9 mouse cellular contexts compared by ENCODE assay signal in the genomic region with DNA sequence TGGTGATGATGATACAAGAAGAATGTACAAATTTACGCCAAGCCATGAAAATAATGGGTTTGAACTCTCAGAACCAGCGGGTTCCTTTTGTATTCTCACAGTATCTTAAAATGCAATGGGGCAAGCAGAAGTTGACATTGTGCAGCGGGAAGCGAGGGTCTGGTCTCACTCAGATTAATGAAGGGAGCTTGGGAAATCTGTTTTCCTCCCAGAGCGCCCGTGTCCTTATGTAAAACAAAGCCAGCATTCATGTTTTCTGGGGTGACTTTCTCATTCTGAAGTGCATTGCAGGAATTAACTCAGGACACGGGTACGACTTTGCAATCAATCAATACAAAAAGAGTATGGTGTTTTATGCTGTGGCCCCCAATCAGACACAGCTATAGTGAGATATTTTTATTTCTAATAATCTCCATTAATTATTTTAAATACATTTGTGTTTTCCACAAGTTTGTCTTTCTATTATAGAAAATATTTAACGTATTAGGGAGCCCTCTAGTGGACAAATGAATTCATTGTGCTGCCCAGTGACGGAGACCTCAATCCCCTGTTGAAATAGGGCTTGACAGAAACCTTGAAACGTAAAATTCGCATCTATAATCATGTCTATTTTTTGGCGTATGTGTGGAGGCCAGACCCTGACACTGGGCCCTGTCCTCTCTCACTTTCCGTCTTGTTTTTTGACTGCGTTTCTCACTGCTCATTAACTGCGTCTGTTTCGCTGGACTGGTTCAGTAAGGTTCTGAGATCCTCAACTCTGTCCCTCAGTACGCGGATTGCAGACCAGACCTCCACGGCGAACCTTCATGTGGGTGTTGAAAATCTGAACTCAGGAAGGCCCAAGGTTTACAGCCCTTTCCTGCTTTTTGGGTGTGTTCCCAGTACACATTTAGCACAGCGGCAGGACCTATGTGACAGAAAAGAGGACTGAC. TPM values are rescaled to one million over a fixed set of nuclear protein-coding genes. Genes with fewer than 3 reads are reported as not detected.
DNase-seq lines count a peak whose midpoint lies in the region; ATAC-seq and TF ChIP-seq lines count a peak whose summit lies in the region.
"Had no signal": no experiment of that assay in that cellular context is flagged by ENCODE, and none has a peak within 500 bp of the region (broad histone marks: within the 10 kb centered on the region; RNA-seq: fewer than 3 reads in every experiment).

No protein-coding gene starts in this region.

- no peak overlapping the region for H3K4me3 ChIP-seq in hindbrain, embryonic 11.5 days (ENCODE audit: low read depth, low read length)
- H3K4me3 ChIP-seq in limb, embryonic 14.5 days (replicated peaks; ENCODE audit: low read length), result no peak overlapping the region

- H3K27me3 ChIP-seq in hindbrain, embryonic 11.5 days (ENCODE audit: control insufficient read depth, insufficient read depth, low read length), result no peaks in the 10 kb centered on the region
- no peaks in the 10 kb centered on the region for H3K27me3 ChIP-seq in limb, embryonic 14.5 days (ENCODE audit: control insufficient read depth, insufficient read depth, low read length)

- no peaks in the 10 kb centered on the region for H3K36me3 ChIP-seq in hindbrain, embryonic 11.5 days (ENCODE audit: control insufficient read depth, insufficient read depth, low read length)
- no peaks in the 10 kb centered on the region for H3K36me3 ChIP-seq in limb, embryonic 14.5 days (ENCODE audit: control insufficient read depth, insufficient read depth, low read length)
- H3K36me3 ChIP-seq: G1E had no signal

- H3K4me2 ChIP-seq in hindbrain, embryonic 11.5 days (replicated peaks; ENCODE audit: low read depth, low read length), result no peak overlapping the region
- peak overlapping the region; percentile 29 for H3K4me2 ChIP-seq in limb, embryonic 14.5 days (replicated peaks; ENCODE audit: low read depth, low read length, severe bottlenecking)

- DNase-seq in cerebellum, postnatal 10 days, result peak; percentile 26 to 66
- no peak for DNase-seq in cerebellum, adult 18-20 months
- peak; percentile 13 to 17 for DNase-seq in right cerebral cortex, adult 2 months (ENCODE audit: low spot score in 2 of 2)
- DNase-seq in right cerebral cortex, postnatal 14 days, result no peak
- peak; percentile 49 for DNase-seq in hindbrain, embryonic 11.5 days (ENCODE audit: low spot score)
- DNase-seq in limb, embryonic 14.5 days (ENCODE audit: low spot score), result peak; percentile 77
- peak; percentile 27 for DNase-seq in retina, postnatal 7 days (ENCODE audit: low read depth, low spot score)
- no peak for DNase-seq in adrenal gland, postnatal 4 days (ENCODE audit: low spot score in 2 of 2)

- no peak overlapping the region for H3K9ac ChIP-seq in hindbrain, embryonic 11.5 days (ENCODE audit: low read depth, low read length)
- H3K9ac ChIP-seq in limb, embryonic 14.5 days (ENCODE audit: low read depth, low read length, severe bottlenecking), result no peak overlapping the region

- no peaks in the 10 kb centered on the region for H3K9me3 ChIP-seq in hindbrain, embryonic 11.5 days (ENCODE audit: control insufficient read depth, low read length)
- no peaks in the 10 kb centered on the region for H3K9me3 ChIP-seq in limb, embryonic 14.5 days (ENCODE audit: control insufficient read depth, low read length)

- ATAC-seq in hindbrain, embryonic 11.5 days (ENCODE audit: low FRiP score), result no peak
- peak; percentile 36; the same call in 1 of the 2 replicates for ATAC-seq in limb, embryonic 14.5 days (ENCODE audit: low FRiP score, low read depth)

- H3K27ac ChIP-seq in hindbrain, embryonic 11.5 days (ENCODE audit: low read depth, low read length), result no peak overlapping the region
- no peak overlapping the region for H3K27ac ChIP-seq in limb, embryonic 14.5 days (replicated peaks; ENCODE audit: low read depth, low read length)

- TF ChIP-seq POLR2A in limb, embryonic 14.5 days (IDR thresholded peaks at IDR 0.05; ENCODE audit: borderline replicate concordance, extremely low read depth, insufficient read depth, insufficient read length), result no peak

- 50% methylated on average over 22 of the region's 22 CpGs for WGBS in hindbrain, embryonic 11.5 days
- WGBS in limb, embryonic 14.5 days, result 34% methylated on average over 22 of the region's 22 CpGs

- no peaks in the 10 kb centered on the region for H3K4me1 ChIP-seq in hindbrain, embryonic 11.5 days (replicated peaks; ENCODE audit: control insufficient read depth, insufficient read depth, low read length)
- H3K4me1 ChIP-seq in limb, embryonic 14.5 days (ENCODE audit: control insufficient read depth, insufficient read depth, low read length), result 0 out of 2 replicates have a peak, but pooled peaks cover 4% of the 10 kb centered on the region

RNA-seq across cellular contexts. Expression of gene Pnlip, which starts 24.6 kb away (rescaled TPM):
- polyA plus RNA-seq in hindbrain, embryonic 11.5 days (2014; fragmentation: Nextera tagmentation; extraction: Ambion mirVana), result 0.11 TPM in 1 of 2 replicates, not detected in the other
- 0.14 TPM in 1 of 2 replicates, not detected in the other for polyA plus RNA-seq in limb, embryonic 14.5 days (2012; rRNA removed)
- polyA plus RNA-seq in limb, embryonic 14.5 days (2014; fragmentation: Nextera tagmentation; extraction: Ambion mirVana), result not detected in 2 replicates
- 1 to 10 TPM in 1 of 2 experiments, not detected in 1; 3.0 TPM for total RNA-seq in adrenal gland, postnatal 4 days (2021)
- polyA plus RNA-seq: G1E had no signal

Comparison
In these comparisons a context has a peak if more than half of its experiments do, and no peak if none do; other contexts are left out.
1. DNase-seq: peak in cerebellum, postnatal 10 days (2 of 2), right cerebral cortex, adult 2 months (2 of 2), hindbrain, embryonic 11.5 days (single experiment), limb, embryonic 14.5 days (single experiment) and retina, postnatal 7 days (single experiment); none in cerebellum, adult 18-20 months (0 of 2), right cerebral cortex, postnatal 14 days (single experiment) and adrenal gland, postnatal 4 days (0 of 2).